Mouse (Mus musculus) B cell, adult 67 days (primary cell): Measurements from ENCODE around the gene Pla2g5. TPM values are rescaled to one million over a fixed set of nuclear protein-coding genes. Genes with fewer than 3 reads are reported as not detected.

Source experiments
- total RNA-seq, 2 experiments: library from RNA; stranded (reverse); gene quantifications; 4 replicates each; pipeline ENCODE4 v1.2.4; 2023

Pla2g5 gene
- not detected for total RNA-seq

DNA sequence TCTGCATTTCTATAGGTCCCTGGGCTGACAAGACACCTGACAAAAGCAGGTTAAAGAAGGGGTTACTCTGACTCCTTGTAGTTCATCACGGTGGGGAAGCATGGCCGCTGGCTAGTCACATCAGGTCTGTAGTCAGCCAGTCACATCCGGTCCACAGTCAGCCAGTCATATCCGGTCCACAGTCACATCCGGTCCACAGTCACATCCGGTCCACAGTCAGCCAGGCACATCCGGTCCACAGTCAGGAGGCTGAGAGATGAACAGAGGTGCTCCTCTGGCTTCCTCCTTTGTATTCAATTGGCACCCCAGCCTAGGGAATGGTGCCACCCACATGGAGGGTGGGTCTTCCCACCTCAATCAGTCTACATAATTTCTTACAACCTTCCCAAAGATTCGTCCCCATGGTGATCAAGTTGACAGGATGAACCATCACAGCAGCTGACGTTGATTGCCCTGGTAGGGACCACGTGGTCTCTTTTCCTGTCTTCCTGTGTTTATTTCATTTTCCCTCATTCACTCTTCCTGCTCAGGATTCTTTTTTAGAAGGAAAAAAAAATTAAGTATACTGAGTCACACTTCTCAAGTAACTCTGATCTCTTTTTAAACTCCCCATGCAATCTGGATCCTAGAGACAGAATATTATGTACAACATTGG is at the start of gene Pla2g5:
Gene Pla2g5 (minus strand): TSS at position 139 of the 655 bp plus-strand sequence.

DNA sequence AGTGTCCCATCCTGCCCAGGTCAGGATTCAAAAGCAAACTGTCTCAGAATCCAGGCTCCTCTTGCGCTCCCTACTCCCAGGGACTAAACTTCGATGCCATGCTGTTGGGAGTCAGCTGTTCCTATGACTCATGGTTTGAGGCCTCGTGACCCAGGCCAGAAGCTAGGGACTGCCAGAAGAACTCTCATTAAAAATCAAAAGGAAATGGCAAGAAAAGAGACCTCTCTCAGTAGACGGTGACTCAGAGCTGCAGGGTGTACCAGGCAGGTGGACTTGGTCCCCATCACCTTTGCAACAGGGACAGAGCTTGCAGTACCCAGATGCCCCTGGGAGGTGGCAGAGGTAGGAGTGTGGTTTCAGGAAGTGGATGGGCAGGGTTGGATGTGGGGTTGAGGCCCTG is 14.4 kb upstream of the Pla2g5 start, which contains the start of gene Pla2g2e:
Gene Pla2g2e (plus strand): TSS at position 212 of the 400 bp plus-strand sequence.

DNA sequence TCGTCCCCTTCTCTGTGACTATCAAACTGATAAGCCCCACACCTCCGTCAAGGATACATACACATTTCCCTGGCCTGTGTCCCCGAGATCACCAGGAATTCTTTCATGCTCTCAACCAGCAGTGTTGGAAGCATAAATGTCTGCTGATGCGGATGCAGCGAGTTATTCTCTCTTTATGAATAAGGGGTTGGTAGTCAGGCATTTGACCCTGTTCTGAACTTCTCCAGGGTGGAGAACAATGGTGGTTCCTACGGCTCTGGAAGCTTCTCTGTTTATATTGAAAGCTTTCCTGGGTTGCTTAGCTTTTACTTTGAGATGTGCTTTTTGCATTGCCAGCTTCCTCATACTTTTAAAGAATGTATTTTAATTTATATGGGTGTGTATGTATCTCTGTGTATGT is 10.6 kb upstream of the Pla2g5 start, which contains the start of gene Gm13030:
Gene Gm13030 (minus strand): TSS at position 101 of the 400 bp plus-strand sequence.

DNA sequence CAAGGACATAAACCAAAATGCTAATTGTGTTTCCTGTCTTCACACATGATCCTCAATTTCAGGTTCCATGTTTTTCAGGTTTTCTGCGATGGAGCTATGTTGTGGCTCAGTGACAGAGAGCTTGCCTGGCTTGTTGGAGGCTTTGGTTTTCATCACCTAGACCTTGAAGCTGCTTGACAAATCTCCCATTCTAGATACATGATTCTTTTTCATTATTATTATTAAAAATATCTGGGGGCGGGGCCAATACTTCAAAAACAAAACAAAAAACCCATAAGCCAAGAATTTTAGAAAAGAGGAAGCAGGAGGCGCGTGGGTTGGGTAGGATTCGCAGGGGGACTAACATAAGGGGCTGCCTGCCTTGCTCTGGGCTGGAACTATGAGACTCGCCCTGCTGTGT is 87.8 kb downstream of the Pla2g5 start, which contains the start of gene Pla2g2d:
Gene Pla2g2d (plus strand): TSS at position 301 of the 400 bp plus-strand sequence.

DNA sequence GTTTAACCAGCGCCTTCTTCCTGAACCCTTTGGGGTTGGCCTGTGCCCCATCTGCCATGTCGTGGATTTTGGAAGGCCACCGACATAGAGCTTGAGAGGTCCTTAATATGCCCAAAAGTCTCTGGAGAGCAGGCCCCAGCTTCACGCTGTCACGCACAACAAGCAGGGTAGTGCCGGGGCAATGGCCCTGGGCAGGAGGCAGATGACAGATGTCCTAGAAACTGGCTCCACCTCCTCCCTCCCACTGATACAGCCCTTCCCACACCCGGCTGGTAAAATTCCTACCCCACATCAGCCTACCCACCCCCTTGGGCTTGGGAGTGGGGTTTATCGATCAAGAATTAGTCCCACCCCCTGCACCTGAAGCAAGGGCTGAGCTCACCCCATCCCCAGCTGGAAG is 105.9 kb downstream of the Pla2g5 start, which contains the start of gene Pla2g2f:
Gene Pla2g2f (minus strand): TSS at position 211 of the 400 bp plus-strand sequence.

Other genes starting within 250 kb of the Pla2g5 start
- gene Vwa5b1, start 227.6 kb downstream of the Pla2g5 start, total RNA-seq: not detected
- gene Pla2g2c, start 138.7 kb downstream of the Pla2g5 start, total RNA-seq: not detected
- not detected for gene Ubxn10, start 126.3 kb downstream of the Pla2g5 start, total RNA-seq
- gene Pla2g2f, start 105.9 kb downstream of the Pla2g5 start, total RNA-seq: not detected
- under 1 TPM in 1 of 2 experiments, not detected in 1; 0.70 TPM for gene Pla2g2d, start 87.7 kb downstream of the Pla2g5 start, total RNA-seq
- gene Gm13030, start 10.5 kb upstream of the Pla2g5 start, total RNA-seq: not detected
- not detected for gene Pla2g2e, start 14.5 kb upstream of the Pla2g5 start, total RNA-seq
- 10 to 100 TPM in 1 of 2 experiments, 1 to 10 TPM in 1; 10.0 to 11.5 TPM for gene Otud3, start 50.5 kb upstream of the Pla2g5 start, total RNA-seq
- gene Rnf186, start 103.6 kb upstream of the Pla2g5 start, total RNA-seq: not detected
- 10 to 100 TPM; 36.7 to 40.3 TPM for gene Tmco4, start 109.4 kb upstream of the Pla2g5 start, total RNA-seq
- gene Htr6, start 212.1 kb upstream of the Pla2g5 start, total RNA-seq: not detected
- 1 to 10 TPM in 1 of 2 experiments, not detected in 1; 1.1 TPM for gene Nbl1, start 229.5 kb upstream of the Pla2g5 start, total RNA-seq